In genomic region chr9:15068686-15069295, GRCm38 (mm10) we compare ENCODE assay signal across 11 mouse cellular contexts. TPM values are rescaled to one million over a fixed set of nuclear protein-coding genes. Genes with fewer than 3 reads are reported as not detected.
A peak's percentile ranks its signal among the peaks of the same experiment; 100 is the strongest.
DNase-seq lines count a peak whose midpoint lies in the region; ATAC-seq and TF ChIP-seq lines count a peak whose summit lies in the region.
"Had no signal": no experiment of that assay in that cellular context is flagged by ENCODE, and none has a peak within 500 bp of the region (broad histone marks: within the 10 kb centered on the region; RNA-seq: fewer than 3 reads in every experiment).

No protein-coding gene starts in this region.

- H3K27ac ChIP-seq in lung, embryonic 14.5 days (ENCODE audit: low read depth), result no peak overlapping the region
- no peak overlapping the region for H3K27ac ChIP-seq in embryonic facial prominence, embryonic 14.5 days (replicated peaks; ENCODE audit: low read depth, low read length)

- 52% methylated on average over 6 of the region's 6 CpGs for WGBS in lung, embryonic 14.5 days
- WGBS in embryonic facial prominence, embryonic 14.5 days, result 79% methylated on average over 6 of the region's 6 CpGs

- H3K4me1 ChIP-seq in lung, embryonic 14.5 days (ENCODE audit: insufficient read depth), result no peaks in the 10 kb centered on the region
- no peaks in the 10 kb centered on the region for H3K4me1 ChIP-seq in embryonic facial prominence, embryonic 14.5 days (ENCODE audit: control insufficient read depth, insufficient read depth, low read length)

- no peak overlapping the region for H3K9ac ChIP-seq in lung, embryonic 14.5 days
- H3K9ac ChIP-seq in embryonic facial prominence, embryonic 14.5 days (ENCODE audit: low read depth, low read length), result no peak overlapping the region

- no peak overlapping the region for H3K4me2 ChIP-seq in lung, embryonic 14.5 days
- no peak overlapping the region for H3K4me2 ChIP-seq in embryonic facial prominence, embryonic 14.5 days (ENCODE audit: low read depth, low read length)

- DNase-seq in lung, embryonic 14.5 days, result no peak
- no peak for DNase-seq in lung, postnatal 14 days
- peak; percentile 91 for DNase-seq in NIH3T3 (ENCODE audit: low read depth)
- DNase-seq in embryonic facial prominence, embryonic 14.5 days (ENCODE audit: low spot score), result peak; percentile 29
- no peak for DNase-seq in thymus, postnatal 10 days (ENCODE audit: low spot score in 2 of 2)
- no peak for DNase-seq in cerebellum, adult 11-12 months
- no peak for DNase-seq in heart, adult 9 months (ENCODE audit: low spot score in 2 of 2)
- DNase-seq: cerebellum, postnatal 36 days; gastrocnemius, postnatal 25 days had no signal

- H3K4me3 ChIP-seq in lung, embryonic 14.5 days (ENCODE audit: low read depth, low read length), result no peak overlapping the region
- H3K4me3 ChIP-seq in embryonic facial prominence, embryonic 14.5 days (ENCODE audit: low read depth, low read length), result no peak overlapping the region

- no peaks in the 10 kb centered on the region for H3K27me3 ChIP-seq in lung, embryonic 14.5 days (ENCODE audit: insufficient read depth, low read length)
- H3K27me3 ChIP-seq in embryonic facial prominence, embryonic 14.5 days (replicated peaks; ENCODE audit: control insufficient read depth, insufficient read depth, low read length), result no peaks in the 10 kb centered on the region

- no peaks in the 10 kb centered on the region for H3K9me3 ChIP-seq in lung, embryonic 14.5 days (ENCODE audit: low read depth, low read length)
- no peaks in the 10 kb centered on the region for H3K9me3 ChIP-seq in embryonic facial prominence, embryonic 14.5 days (ENCODE audit: control insufficient read depth, low read length)

- TF ChIP-seq CTCF in lung, embryonic 14.5 days (IDR thresholded peaks at IDR 0.05; ENCODE audit: low read depth), result no peak

- no peaks in the 10 kb centered on the region for H3K36me3 ChIP-seq in lung, embryonic 14.5 days (ENCODE audit: insufficient read depth)
- no peaks in the 10 kb centered on the region for H3K36me3 ChIP-seq in embryonic facial prominence, embryonic 14.5 days (ENCODE audit: control insufficient read depth, insufficient read depth, low read length)

- peak; percentile 93 for ATAC-seq in lung, embryonic 14.5 days (ENCODE audit: insufficient read depth)
- ATAC-seq in embryonic facial prominence, embryonic 14.5 days (ENCODE audit: low read depth), result no peak
- 0 out of 2 replicates have a peak, but pooled peaks have one; percentile 34 for ATAC-seq in megakaryocyte progenitor cell, adult 5-6 weeks (replicated peaks; ENCODE audit: poor library complexity)

RNA-seq across cellular contexts. Expression of gene Panx1, which starts 23.5 kb away (rescaled TPM):
- 48.8 and 52.6 TPM in 2 replicates for polyA plus RNA-seq in lung, embryonic 14.5 days (2014; fragmentation: Nextera tagmentation; extraction: Ambion mirVana)
- polyA plus RNA-seq in embryonic facial prominence, embryonic 14.5 days (2014; fragmentation: Nextera tagmentation; extraction: Ambion mirVana), result 48.3 and 53.9 TPM in 2 replicates
- 12.9 and 19.2 TPM in 2 replicates for total RNA-seq in megakaryocyte progenitor cell, adult 5-6 weeks (2015)
- total RNA-seq in megakaryocyte progenitor cell, adult 5-6 weeks (2017), result 8.0 and 13.1 TPM in 2 replicates

RNA-seq across cellular contexts. Expression of gene Hephl1, which starts 43.1 kb away (rescaled TPM):
- not detected in 2 replicates for polyA plus RNA-seq in lung, embryonic 14.5 days (2014; fragmentation: Nextera tagmentation; extraction: Ambion mirVana)
- polyA plus RNA-seq in embryonic facial prominence, embryonic 14.5 days (2014; fragmentation: Nextera tagmentation; extraction: Ambion mirVana), result 0.18 and 0.31 TPM in 2 replicates
- not detected in 2 replicates for total RNA-seq in megakaryocyte progenitor cell, adult 5-6 weeks (2015)
- not detected in 2 replicates for total RNA-seq in megakaryocyte progenitor cell, adult 5-6 weeks (2017)
- total RNA-seq: layer of hippocampus, adult 18-20 months had no signal

Comparison
In these comparisons a context has a peak if more than half of its experiments do, and no peak if none do; other contexts are left out.
1. DNase-seq: peak in NIH3T3 (single experiment) and embryonic facial prominence, embryonic 14.5 days (single experiment); none in lung, embryonic 14.5 days (single experiment), lung, postnatal 14 days (single experiment), thymus, postnatal 10 days (0 of 2), cerebellum, adult 11-12 months (single experiment) and heart, adult 9 months (0 of 2).